Mouse (Mus musculus): ENCODE results near the gene Commd4. TPM values are rescaled to one million over a fixed set of nuclear protein-coding genes. Genes with fewer than 3 reads are reported as not detected.

Commd4 gene
- polyA plus RNA-seq, 1 experiment from 2014 or later, result 50.3 TPM

DNA sequence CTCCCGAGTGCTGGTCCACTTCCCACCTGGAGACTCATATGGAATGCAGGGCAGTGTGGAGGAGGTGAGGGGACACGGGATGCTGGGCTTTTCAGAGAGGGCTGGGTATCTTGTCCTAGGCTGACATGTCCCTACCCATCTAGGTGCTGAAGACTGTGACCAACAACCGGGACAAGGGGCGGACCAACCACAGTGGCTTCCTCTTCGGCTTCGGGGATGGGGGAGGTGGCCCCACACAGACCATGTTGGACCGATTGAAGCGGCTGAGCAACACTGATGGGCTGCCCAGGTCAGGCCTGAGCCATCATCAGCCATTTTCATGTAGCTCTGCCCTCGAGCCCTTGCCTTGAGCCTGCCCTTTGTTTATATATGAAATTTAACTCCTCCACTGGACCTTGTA, 20.4 kb downstream of the Commd4 start:
- no peaks in the 10 kb centered on the region for H3K9me3 ChIP-seq (replicated peaks; ENCODE audit: control insufficient read depth, low read length)
- H3K4me1 ChIP-seq (ENCODE audit: control insufficient read depth, low read depth, low read length), result no peaks in the 10 kb centered on the region
- H3K9ac ChIP-seq (ENCODE audit: low read depth, low read length), result no peak overlapping the region
- no peak for ATAC-seq (ENCODE audit: low read depth)
- 72% methylated on average over 9 of the region's 9 CpGs for WGBS (ENCODE audit: insufficient replicate concordance)
- no peak overlapping the region for H3K27ac ChIP-seq (ENCODE audit: low read length)
- H3K36me3 ChIP-seq (ENCODE audit: control insufficient read depth, insufficient read depth), result peaks cover 10% of the 10 kb centered on the region
- H3K27me3 ChIP-seq (ENCODE audit: control insufficient read depth, insufficient read depth, low read depth, low read length), result no peaks in the 10 kb centered on the region
- H3K4me2 ChIP-seq (ENCODE audit: low read depth, low read length), result no peak overlapping the region
- no peak overlapping the region for H3K4me3 ChIP-seq (ENCODE audit: low read depth, low read length)

DNA sequence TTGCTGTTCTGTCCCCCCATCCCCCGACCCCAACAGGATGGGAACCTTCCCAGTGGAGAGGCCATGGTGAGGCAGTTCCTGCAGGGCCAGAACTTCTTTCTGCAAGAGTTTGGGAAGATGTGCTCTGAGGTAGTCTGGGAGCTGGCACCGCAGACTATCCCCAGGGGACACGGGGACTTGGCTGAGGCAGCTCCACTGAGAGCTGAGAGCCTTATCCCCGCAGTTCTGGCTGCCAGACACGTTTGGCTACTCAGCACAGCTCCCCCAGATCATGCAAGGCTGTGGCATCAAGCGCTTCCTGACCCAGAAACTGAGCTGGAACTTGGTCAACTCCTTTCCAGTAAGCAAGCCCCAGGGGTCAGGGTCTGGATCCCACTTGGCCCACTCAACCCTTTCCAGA, 20.9 kb downstream of the Commd4 start:
- Histone ChIP-seq H3K9ac (ENCODE audit: low read depth, low read length) (no peak overlapping the region), H3K4me2 (ENCODE audit: low read depth, low read length) (no peak overlapping the region)
- WGBS (ENCODE audit: insufficient replicate concordance), result 69% methylated on average over 6 of the region's 6 CpGs

GRCm38 (mm10) chr9:57130577-57131433, 27.3 kb downstream of the Commd4 start, which contains the start of gene Man2c1:
TSS of gene Man2c1 (plus strand) at chr9:57130690.
- H3K4me3 ChIP-seq (ENCODE audit: low read depth, low read length), result peak within 1 kb of the TSS; percentile 79

More for the DNA sequence above, 20.9 kb downstream of the Commd4 start:
- Histone ChIP-seq H3K36me3 (ENCODE audit: control insufficient read depth, insufficient read depth) (peaks cover 10% of the 10 kb centered on the region), H3K27me3 (ENCODE audit: control insufficient read depth, insufficient read depth, low read depth, low read length) (no peaks in the 10 kb centered on the region), H3K4me3 (ENCODE audit: low read depth, low read length) (no peak overlapping the region), H3K27ac (ENCODE audit: low read length) (no peak overlapping the region), H3K4me1 (ENCODE audit: control insufficient read depth, low read depth, low read length) (no peaks in the 10 kb centered on the region), H3K9me3 (replicated peaks; ENCODE audit: control insufficient read depth, low read length) (no peaks in the 10 kb centered on the region)
- no peak for ATAC-seq (ENCODE audit: low read depth)

DNA sequence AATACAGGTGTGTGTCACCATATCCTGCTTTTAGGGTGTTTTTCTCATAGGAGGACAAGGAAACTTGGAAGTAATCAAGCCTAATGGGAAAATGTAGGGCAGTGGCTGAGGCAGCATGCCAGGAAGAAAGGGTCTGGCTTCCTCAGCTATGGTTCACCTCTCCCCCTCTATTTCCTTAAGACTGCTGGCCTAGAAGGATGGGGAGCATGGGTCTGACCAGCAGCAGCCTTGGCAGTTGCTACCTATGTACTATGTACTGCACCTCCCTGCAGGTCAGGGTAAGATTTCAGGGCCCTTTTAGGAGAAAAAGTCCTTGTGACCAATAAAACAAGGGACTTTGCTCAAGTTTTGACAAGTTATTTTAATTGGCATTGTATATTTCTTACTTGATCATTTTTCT, 28.5 kb downstream of the Commd4 start:
- Histone ChIP-seq H3K9ac (ENCODE audit: low read depth, low read length) (no peak overlapping the region; the same call in 1 of the 2 replicates), H3K4me2 (ENCODE audit: low read depth, low read length) (peak overlapping the region; percentile 99), H3K4me3 (ENCODE audit: low read depth, low read length) (peak overlapping the region; percentile 79), H3K4me1 (ENCODE audit: control insufficient read depth, low read depth, low read length) (peaks cover 9% of the 10 kb centered on the region), H3K27me3 (ENCODE audit: control insufficient read depth, insufficient read depth, low read depth, low read length) (no peaks in the 10 kb centered on the region), H3K36me3 (ENCODE audit: control insufficient read depth, insufficient read depth) (peaks cover 21% of the 10 kb centered on the region), H3K9me3 (replicated peaks; ENCODE audit: control insufficient read depth, low read length) (no peaks in the 10 kb centered on the region), H3K27ac (ENCODE audit: low read length) (no peak overlapping the region)
- no peak for ATAC-seq (ENCODE audit: low read depth)

More at GRCm38 (mm10) chr9:57130577-57131433, 27.3 kb downstream of the Commd4 start, which contains the start of gene Man2c1:
- H3K4me2 ChIP-seq (ENCODE audit: low read depth, low read length), result peak within 1 kb of the TSS; percentile 99
- peak within 1 kb of the TSS; percentile 95 for H3K27ac ChIP-seq (ENCODE audit: low read length)
- no peaks in the 10 kb centered on the region for H3K27me3 ChIP-seq (ENCODE audit: control insufficient read depth, insufficient read depth, low read depth, low read length)
- peaks cover 13% of the 10 kb centered on the region for H3K36me3 ChIP-seq (ENCODE audit: control insufficient read depth, insufficient read depth)
- H3K9me3 ChIP-seq (replicated peaks; ENCODE audit: control insufficient read depth, low read length), result no peaks in the 10 kb centered on the region
- H3K9ac ChIP-seq (ENCODE audit: low read depth, low read length), result peak within 1 kb of the TSS; percentile 79
- H3K4me1 ChIP-seq (ENCODE audit: control insufficient read depth, low read depth, low read length), result peaks cover 9% of the 10 kb centered on the region
- under 1% methylated on average over 58 of the region's 58 CpGs for WGBS (ENCODE audit: insufficient replicate concordance)
- peak; percentile 91 for ATAC-seq (ENCODE audit: low read depth)

DNA sequence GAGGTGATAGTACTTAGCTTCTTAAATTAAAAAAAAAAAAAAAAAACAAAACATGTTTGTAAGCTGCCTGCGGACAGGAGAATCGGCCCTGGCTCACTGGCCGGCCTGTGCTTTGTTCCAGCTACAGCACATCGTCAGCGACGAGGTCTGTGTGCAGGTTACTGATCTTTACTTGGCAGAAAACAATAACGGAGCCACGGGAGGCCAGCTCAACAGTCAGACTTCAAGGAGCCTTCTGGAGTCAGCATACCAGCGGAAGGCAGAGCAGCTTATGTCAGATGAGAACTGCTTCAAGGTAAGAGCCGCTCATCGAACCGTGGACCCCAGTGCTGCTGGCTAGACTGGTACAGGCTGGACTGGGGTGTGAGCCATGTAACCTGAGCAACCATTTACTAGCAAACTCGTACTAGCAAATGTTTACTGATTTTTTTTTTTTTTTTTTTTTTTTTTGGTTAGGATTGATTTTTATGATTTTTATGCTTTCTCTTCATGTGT, 40.8 kb downstream of the Commd4 start:
- 92% methylated on average over 13 of the region's 13 CpGs for WGBS (ENCODE audit: insufficient replicate concordance)
- H3K36me3 ChIP-seq (ENCODE audit: control insufficient read depth, insufficient read depth), result peaks cover 49% of the 10 kb centered on the region
- no peak for ATAC-seq (ENCODE audit: low read depth)

More for the DNA sequence above, 40.8 kb downstream of the Commd4 start:
- Histone ChIP-seq H3K4me3 (ENCODE audit: low read depth, low read length) (no peak overlapping the region), H3K4me1 (ENCODE audit: control insufficient read depth, low read depth, low read length) (no peaks in the 10 kb centered on the region), H3K9ac (ENCODE audit: low read depth, low read length) (no peak overlapping the region), H3K9me3 (replicated peaks; ENCODE audit: control insufficient read depth, low read length) (no peaks in the 10 kb centered on the region), H3K27me3 (ENCODE audit: control insufficient read depth, insufficient read depth, low read depth, low read length) (no peaks in the 10 kb centered on the region), H3K4me2 (ENCODE audit: low read depth, low read length) (no peak overlapping the region), H3K27ac (ENCODE audit: low read length) (no peak overlapping the region)

Other genes with a start within 250 kb of the Commd4 start
- gene Snx33, start 230.0 kb downstream of the Commd4 start, polyA plus RNA-seq (2015; fragmentation: Nextera tagmentation; extraction: Ambion mirVana), result 1.8 and 1.9 TPM in 2 replicates
- 38.1 and 42.0 TPM in 2 replicates for gene Imp3, start 220.9 kb downstream of the Commd4 start, polyA plus RNA-seq (2015; fragmentation: Nextera tagmentation; extraction: Ambion mirVana)
- 7.1 and 7.8 TPM in 2 replicates for gene Snupn, start 207.5 kb downstream of the Commd4 start, polyA plus RNA-seq (2015; fragmentation: Nextera tagmentation; extraction: Ambion mirVana)
- gene Ptpn9, start 163.4 kb downstream of the Commd4 start, polyA plus RNA-seq (2015; fragmentation: Nextera tagmentation; extraction: Ambion mirVana), result 2.7 and 3.1 TPM in 2 replicates
- 13.4 and 14.5 TPM in 2 replicates for gene Sin3a, start 86.3 kb downstream of the Commd4 start, polyA plus RNA-seq (2015; fragmentation: Nextera tagmentation; extraction: Ambion mirVana)
- gene Man2c1, start 27.6 kb downstream of the Commd4 start, polyA plus RNA-seq (2015; fragmentation: Nextera tagmentation; extraction: Ambion mirVana), result 18.6 and 21.2 TPM in 2 replicates
- gene Neil1, start 10.0 kb downstream of the Commd4 start, polyA plus RNA-seq (2015; fragmentation: Nextera tagmentation; extraction: Ambion mirVana), result 1.9 and 2.3 TPM in 2 replicates
- gene Trcg1, start 78.2 kb upstream of the Commd4 start, polyA plus RNA-seq (2015; fragmentation: Nextera tagmentation; extraction: Ambion mirVana), result not detected in 2 replicates
- gene 1700017B05Rik, start 104.3 kb upstream of the Commd4 start, polyA plus RNA-seq (2015; fragmentation: Nextera tagmentation; extraction: Ambion mirVana), result 14.1 and 16.9 TPM in 2 replicates